Mouse (Mus musculus): ENCODE results near the gene Chml. TPM values are rescaled to one million over a fixed set of nuclear protein-coding genes. Genes with fewer than 3 reads are reported as not detected.

Chml gene
- polyA plus RNA-seq (2016; fragmentation: Nextera tagmentation; extraction: Ambion mirVana): 4.3 and 6.3 TPM in 2 replicates

GRCm38 (mm10) chr1:175692246-175692996, at the start of gene Chml, which contains the start of gene Opn3:
Gene Chml, minus strand, starts transcription at chr1:175692901.
Gene Opn3, minus strand, starts transcription at chr1:175692776.
- peaks cover 12% of the 10 kb centered on the region for H3K36me3 ChIP-seq
- peaks cover 31% of the 10 kb centered on the region for H3K4me1 ChIP-seq (replicated peaks)
- peak; percentile 99 for DNase-seq (ENCODE audit: low spot score)
- H3K4me3 ChIP-seq: peak within 1 kb of the TSS; percentile 72
- H3K9me3 ChIP-seq: no peaks in the 10 kb centered on the region
- no peaks in the 10 kb centered on the region for H3K27me3 ChIP-seq (ENCODE audit: insufficient read depth, poor library complexity, severe bottlenecking)
- under 1% methylated on average over 66 of the region's 73 CpGs for WGBS
- peak within 1 kb of the TSS; percentile 99 for H3K27ac ChIP-seq

- no peak for DNase-seq (ENCODE audit: low spot score)
- Histone ChIP-seq H3K4me3 (no peak overlapping the region), H3K4me1 (replicated peaks) (peaks cover 10% of the 10 kb centered on the region; the same call in 1 of the 2 replicates), H3K27me3 (ENCODE audit: insufficient read depth, poor library complexity, severe bottlenecking) (no peaks in the 10 kb centered on the region), H3K27ac (0 out of 2 replicates have a peak overlapping the region, but pooled peaks have one; percentile 4), H3K9me3 (no peaks in the 10 kb centered on the region), H3K36me3 (no peaks in the 10 kb centered on the region)
- WGBS: 48% methylated on average over 7 of the region's 7 CpGs
Observed at GRCm38 (mm10) chr1:175725771-175726170, 33.1 kb upstream of the Chml start.

GRCm38 (mm10) chr1:175716832-175717231, 24.1 kb upstream of the Chml start:
- Histone ChIP-seq H3K27me3 (ENCODE audit: insufficient read depth, poor library complexity, severe bottlenecking) (no peaks in the 10 kb centered on the region), H3K27ac (no peak overlapping the region), H3K4me1 (replicated peaks) (no peaks in the 10 kb centered on the region), H3K4me3 (no peak overlapping the region), H3K9me3 (no peaks in the 10 kb centered on the region), H3K36me3 (no peaks in the 10 kb centered on the region)
- no peak for DNase-seq (ENCODE audit: low spot score)
- 93% methylated on average over 9 of the region's 9 CpGs for WGBS

GRCm38 (mm10) chr1:175712338-175712909, 19.7 kb upstream of the Chml start:
- Histone ChIP-seq H3K27ac (no peak overlapping the region), H3K27me3 (ENCODE audit: insufficient read depth, poor library complexity, severe bottlenecking) (no peaks in the 10 kb centered on the region), H3K4me3 (no peak overlapping the region), H3K4me1 (replicated peaks) (no peaks in the 10 kb centered on the region), H3K36me3 (no peaks in the 10 kb centered on the region), H3K9me3 (no peaks in the 10 kb centered on the region)
- DNase-seq (ENCODE audit: low spot score): no peak
- WGBS: 87% methylated on average over 11 of the region's 11 CpGs

GRCm38 (mm10) chr1:175708013-175708412, 15.3 kb upstream of the Chml start:
- Histone ChIP-seq H3K27ac (no peak overlapping the region), H3K9me3 (no peaks in the 10 kb centered on the region), H3K4me3 (no peak overlapping the region), H3K36me3 (no peaks in the 10 kb centered on the region), H3K4me1 (replicated peaks) (no peaks in the 10 kb centered on the region), H3K27me3 (ENCODE audit: insufficient read depth, poor library complexity, severe bottlenecking) (no peaks in the 10 kb centered on the region)
- DNase-seq (ENCODE audit: low spot score): no peak

- no peak for DNase-seq (ENCODE audit: low spot score)
- H3K4me3 ChIP-seq: no peak overlapping the region
- no peaks in the 10 kb centered on the region for H3K36me3 ChIP-seq
- H3K4me1 ChIP-seq (replicated peaks): no peaks in the 10 kb centered on the region
- H3K27me3 ChIP-seq (ENCODE audit: insufficient read depth, poor library complexity, severe bottlenecking): no peaks in the 10 kb centered on the region
- H3K9me3 ChIP-seq: no peaks in the 10 kb centered on the region
- H3K27ac ChIP-seq: no peak overlapping the region
- WGBS: 83% methylated on average over 5 of the region's 5 CpGs
Observed at GRCm38 (mm10) chr1:175707599-175707998, 14.9 kb upstream of the Chml start.

GRCm38 (mm10) chr1:175701145-175701544, 8.4 kb upstream of the Chml start:
- no peak for DNase-seq (ENCODE audit: low spot score)
- no peak overlapping the region for H3K27ac ChIP-seq
- H3K4me1 ChIP-seq (replicated peaks): no peaks in the 10 kb centered on the region
- H3K9me3 ChIP-seq: no peaks in the 10 kb centered on the region
- 80% methylated on average over 4 of the region's 4 CpGs for WGBS
- H3K4me3 ChIP-seq: no peak overlapping the region
- no peaks in the 10 kb centered on the region for H3K36me3 ChIP-seq
- no peaks in the 10 kb centered on the region for H3K27me3 ChIP-seq (ENCODE audit: insufficient read depth, poor library complexity, severe bottlenecking)

- Histone ChIP-seq H3K27ac (no peak overlapping the region), H3K27me3 (ENCODE audit: insufficient read depth, poor library complexity, severe bottlenecking) (no peaks in the 10 kb centered on the region), H3K4me1 (replicated peaks) (no peaks in the 10 kb centered on the region), H3K9me3 (no peaks in the 10 kb centered on the region), H3K4me3 (no peak overlapping the region), H3K36me3 (no peaks in the 10 kb centered on the region)
- WGBS: 33% methylated on average over 4 of the region's 4 CpGs
- DNase-seq (ENCODE audit: low spot score): no peak
Observed at GRCm38 (mm10) chr1:175699796-175700195, 7.1 kb upstream of the Chml start.

- H3K27me3 ChIP-seq (ENCODE audit: insufficient read depth, poor library complexity, severe bottlenecking): no peaks in the 10 kb centered on the region
- no peaks in the 10 kb centered on the region for H3K4me1 ChIP-seq (replicated peaks)
- no peak for DNase-seq (ENCODE audit: low spot score)
- H3K27ac ChIP-seq: no peak overlapping the region
- H3K36me3 ChIP-seq: no peaks in the 10 kb centered on the region
- H3K9me3 ChIP-seq: no peaks in the 10 kb centered on the region
- no peak overlapping the region for H3K4me3 ChIP-seq
- WGBS: 67% methylated on average over 3 of the region's 3 CpGs
Observed at GRCm38 (mm10) chr1:175699375-175699774, 6.7 kb upstream of the Chml start.

GRCm38 (mm10) chr1:175698293-175698692, 5.6 kb upstream of the Chml start, which contains the start of gene Wdr64:
Gene Wdr64, plus strand, starts transcription at chr1:175698593.
- no peaks in the 10 kb centered on the region for H3K9me3 ChIP-seq
- DNase-seq (ENCODE audit: low spot score): no peak
- no peaks in the 10 kb centered on the region for H3K27me3 ChIP-seq (ENCODE audit: insufficient read depth, poor library complexity, severe bottlenecking)
- H3K4me1 ChIP-seq (replicated peaks): peaks cover 3% of the 10 kb centered on the region
- WGBS: 88% methylated on average over 1 of the region's 1 CpGs
- H3K36me3 ChIP-seq: no peaks in the 10 kb centered on the region
- no peak within 1 kb of the TSS for H3K4me3 ChIP-seq
- H3K27ac ChIP-seq: no peak within 1 kb of the TSS

GRCm38 (mm10) chr1:175693429-175693960, 794 bp upstream of the Chml start:
- Histone ChIP-seq H3K4me3 (peak overlapping the region; percentile 72), H3K4me1 (replicated peaks) (peaks cover 31% of the 10 kb centered on the region), H3K27me3 (ENCODE audit: insufficient read depth, poor library complexity, severe bottlenecking) (no peaks in the 10 kb centered on the region), H3K9me3 (no peaks in the 10 kb centered on the region), H3K27ac (no peak overlapping the region), H3K36me3 (0 out of 2 replicates have a peak, but pooled peaks cover under 1% of the 10 kb centered on the region)
- 48% methylated on average over 12 of the region's 12 CpGs for WGBS
- no peak for DNase-seq (ENCODE audit: low spot score)

GRCm38 (mm10) chr1:175692997-175693361, 278 bp upstream of the Chml start:
- Histone ChIP-seq H3K36me3 (peaks cover 6% of the 10 kb centered on the region), H3K9me3 (no peaks in the 10 kb centered on the region), H3K4me1 (replicated peaks) (peaks cover 31% of the 10 kb centered on the region), H3K27ac (peak overlapping the region; percentile 99), H3K27me3 (ENCODE audit: insufficient read depth, poor library complexity, severe bottlenecking) (no peaks in the 10 kb centered on the region), H3K4me3 (peak overlapping the region; percentile 72)
- 1% methylated on average over 17 of the region's 17 CpGs for WGBS
- no peak for DNase-seq (ENCODE audit: low spot score)

- H3K36me3 ChIP-seq: peaks cover 18% of the 10 kb centered on the region
- H3K27ac ChIP-seq: peak overlapping the region; percentile 99
- DNase-seq (ENCODE audit: low spot score): no peak
- 1% methylated on average over 22 of the region's 22 CpGs for WGBS
- peaks cover 31% of the 10 kb centered on the region for H3K4me1 ChIP-seq (replicated peaks)
- H3K27me3 ChIP-seq (ENCODE audit: insufficient read depth, poor library complexity, severe bottlenecking): no peaks in the 10 kb centered on the region
- H3K9me3 ChIP-seq: no peaks in the 10 kb centered on the region
- peak overlapping the region; percentile 72 for H3K4me3 ChIP-seq
Observed at GRCm38 (mm10) chr1:175691686-175692245, 935 bp downstream of the Chml start.
